Mouse (Mus musculus) hindbrain, embryonic 16.5 days (tissue): ENCODE results near the gene Jsrp1. TPM values are rescaled to one million over a fixed set of nuclear protein-coding genes. Genes with fewer than 3 reads are reported as not detected.
A peak's percentile ranks its signal among the peaks of the same experiment; 100 is the strongest.

Experiments used
- ATAC-seq: fragments of 200-750 bp; cut with Nextera tagmentation; 2 replicates; pipeline ENCODE4 v1.8.0; 2017; ENCODE audit warnings: moderate TSS enrichment, moderate library complexity
- H3K27ac ChIP-seq: fragments of 300-500 bp; sonication (generic); 2 replicates; pipeline ENCODE4 v1.5.1; 2014; ENCODE audit warnings: low read depth, mild to moderate bottlenecking, control low read depth, low read length, moderate library complexity
- H3K27me3 ChIP-seq: fragments of 300-500 bp; sonication (generic); replicated peaks from 2 replicates; pipeline ENCODE4 v1.6.1; 2014; ENCODE audit warnings: low read length; ENCODE audit not compliant: control insufficient read depth, insufficient read depth
- H3K36me3 ChIP-seq: fragments of 300-500 bp; sonication (generic); 2 replicates; pipeline ENCODE4 v1.6.1; 2014; ENCODE audit warnings: mild to moderate bottlenecking, low read length, moderate library complexity, mixed read lengths; ENCODE audit not compliant: control insufficient read depth, insufficient read depth
- H3K4me1 ChIP-seq: fragments of 300-500 bp; sonication (generic); 2 replicates; pipeline ENCODE4 v1.6.1; 2014; ENCODE audit warnings: low read depth, low read length; ENCODE audit not compliant: control insufficient read depth, insufficient read depth
- H3K4me2 ChIP-seq: fragments of 300-500 bp; sonication (generic); 2 replicates; pipeline ENCODE4 v1.6.1; 2014; ENCODE audit warnings: mild to moderate bottlenecking, low read length, control low read depth, moderate library complexity
- H3K4me3 ChIP-seq: fragments of 300-500 bp; sonication (generic); 2 replicates; pipeline ENCODE4 v1.5.1; 2014; ENCODE audit warnings: mild to moderate bottlenecking, low read length, control low read depth, moderate library complexity
- H3K9ac ChIP-seq: fragments of 300-500 bp; sonication (generic); 2 replicates; pipeline ENCODE4 v1.6.1; 2014; ENCODE audit warnings: low read depth, mild to moderate bottlenecking, control low read depth, low read length, moderate library complexity
- H3K9me3 ChIP-seq: fragments of 300-500 bp; sonication (generic); 2 replicates; pipeline ENCODE4 v1.6.1; 2014; ENCODE audit warnings: mild to moderate bottlenecking, low read length, moderate library complexity; ENCODE audit not compliant: control insufficient read depth
- WGBS: fragments of 180-500 bp; shearing (Covaris S2); extraction: QIAGEN DNeasy Blood & Tissue Kit; methylation state at CpG from one replicate; pipeline ENCODE4 v1.1.7; 2014; 5-methylcytosine and 5-hydroxymethylcytosine counted together
- polyA plus RNA-seq: library from polyadenylated mRNA; unstranded; fragments of >200 nt; fragmentation: Nextera tagmentation; extraction: Ambion mirVana; gene quantifications from 2 replicates; pipeline ENCODE4 v1.2.1, GENCODE M21; 2015

Jsrp1 gene
- polyA plus RNA-seq, 1 experiment from 2014 or later, result 1.1 TPM

DNA sequence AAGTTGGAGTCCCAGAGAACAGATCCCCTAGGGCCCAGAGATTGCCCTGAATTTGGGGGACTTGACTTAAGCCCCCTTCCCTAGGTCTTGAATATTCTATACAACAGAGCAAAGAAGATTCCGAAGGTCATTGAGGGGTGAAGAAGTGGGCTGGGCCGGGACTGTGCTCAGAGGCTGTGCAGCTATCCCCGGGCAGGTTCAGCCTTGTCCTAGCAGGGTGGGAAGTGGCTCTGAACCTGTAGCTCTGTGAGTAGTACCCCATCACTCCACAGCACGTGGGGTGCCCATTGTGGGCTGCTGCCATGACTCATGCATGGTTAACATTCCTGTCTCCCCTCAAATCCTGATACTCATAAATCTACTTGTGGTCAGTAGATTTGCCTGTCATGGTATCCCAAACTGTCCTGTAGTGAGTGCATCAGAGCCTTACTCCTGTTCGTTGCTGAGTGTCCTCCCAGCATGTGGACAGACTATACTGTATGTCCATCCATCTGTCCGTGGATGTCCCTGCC lies 36.9 kb downstream of the Jsrp1 start:
- Histone ChIP-seq H3K27me3 (no peaks in the 10 kb centered on the region), H3K27ac (no peak overlapping the region), H3K4me2 (no peak overlapping the region), H3K9me3 (no peaks in the 10 kb centered on the region), H3K9ac (no peak overlapping the region), H3K4me1 (no peaks in the 10 kb centered on the region), H3K36me3 (peaks cover 32% of the 10 kb centered on the region), H3K4me3 (no peak overlapping the region)
- 93% methylated on average over 6 of the region's 6 CpGs for WGBS
- no peak for ATAC-seq

DNA sequence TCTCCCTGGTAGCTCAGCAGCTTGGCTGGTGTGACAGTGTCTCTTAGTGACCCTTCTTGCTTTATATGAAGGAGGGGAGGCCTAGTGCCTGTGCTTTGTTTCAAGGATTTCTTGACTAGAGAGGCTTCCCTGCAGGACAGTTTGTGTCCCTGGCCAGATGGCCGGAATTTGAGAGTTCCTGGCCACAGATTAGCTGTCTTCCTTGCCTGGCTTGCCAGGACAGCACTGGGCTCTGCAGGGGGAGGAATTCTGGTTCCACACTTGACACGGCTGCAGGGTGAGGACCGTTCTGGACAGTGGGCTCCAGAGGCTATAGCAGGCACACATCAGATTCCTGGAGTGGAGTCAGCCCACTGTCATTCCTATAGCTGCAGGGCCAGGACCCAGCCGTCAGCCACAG lies 37.6 kb downstream of the Jsrp1 start:
- no peak overlapping the region for H3K4me2 ChIP-seq
- 95% methylated on average over 4 of the region's 4 CpGs for WGBS
- no peak overlapping the region for H3K9ac ChIP-seq
- no peaks in the 10 kb centered on the region for H3K9me3 ChIP-seq
- no peaks in the 10 kb centered on the region for H3K27me3 ChIP-seq
- ATAC-seq, result no peak
- H3K4me3 ChIP-seq, result no peak overlapping the region
- H3K27ac ChIP-seq, result no peak overlapping the region
- H3K36me3 ChIP-seq, result peaks cover 32% of the 10 kb centered on the region
- no peaks in the 10 kb centered on the region for H3K4me1 ChIP-seq

DNA sequence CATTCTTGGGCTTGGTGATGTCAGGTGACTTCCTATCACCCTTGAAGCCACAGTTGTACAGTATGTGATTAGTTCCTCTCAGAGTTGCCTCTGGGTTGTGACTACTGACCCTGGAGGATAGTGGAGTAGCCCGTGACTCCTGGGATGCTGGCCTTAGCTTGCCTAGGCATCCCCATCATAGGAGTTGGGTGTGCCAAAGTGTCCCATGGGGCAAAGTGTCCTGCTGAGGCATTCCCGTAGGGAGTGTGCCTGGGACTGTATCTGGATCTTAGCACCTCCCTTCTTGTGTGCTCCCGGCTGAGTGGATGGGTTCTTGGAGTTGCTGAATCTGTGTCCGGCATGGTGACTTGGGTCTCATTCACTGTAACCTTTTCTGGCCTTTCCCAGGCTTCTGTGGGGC lies 38.3 kb downstream of the Jsrp1 start:
- Histone ChIP-seq H3K36me3 (peaks cover 37% of the 10 kb centered on the region), H3K27me3 (no peaks in the 10 kb centered on the region), H3K9ac (no peak overlapping the region), H3K9me3 (no peaks in the 10 kb centered on the region), H3K4me1 (no peaks in the 10 kb centered on the region), H3K27ac (no peak overlapping the region), H3K4me3 (no peak overlapping the region), H3K4me2 (no peak overlapping the region)
- ATAC-seq, result peak; percentile 41; the same call in 1 of the 2 replicates
- WGBS, result 88% methylated on average over 4 of the region's 4 CpGs

DNA sequence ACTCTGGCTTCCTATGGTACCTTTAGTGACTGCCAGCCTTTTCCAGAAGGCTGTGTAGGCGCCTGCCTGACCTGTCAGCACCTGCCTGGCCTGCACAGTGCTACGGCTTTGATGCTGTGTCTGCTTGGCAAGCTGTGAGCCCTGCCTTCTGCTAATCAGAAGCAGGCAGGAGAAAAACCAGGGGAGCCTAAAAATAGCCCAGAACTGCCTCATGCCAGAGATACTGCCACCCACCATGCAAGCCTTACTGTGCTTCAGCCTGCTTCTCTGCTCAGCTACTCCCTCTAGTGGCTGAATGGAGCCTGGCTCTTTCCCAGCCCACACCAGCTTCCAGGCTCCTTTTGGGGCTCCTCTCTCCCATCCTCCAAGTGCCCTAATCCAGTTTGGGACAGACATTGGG lies 38.7 kb downstream of the Jsrp1 start:
- Histone ChIP-seq H3K4me3 (no peak overlapping the region), H3K36me3 (peaks cover 39% of the 10 kb centered on the region), H3K9ac (no peak overlapping the region), H3K9me3 (no peaks in the 10 kb centered on the region), H3K4me2 (no peak overlapping the region), H3K27ac (no peak overlapping the region), H3K4me1 (no peaks in the 10 kb centered on the region), H3K27me3 (no peaks in the 10 kb centered on the region)
- ATAC-seq, result peak; percentile 79
- 61% methylated on average over 2 of the region's 2 CpGs for WGBS

DNA sequence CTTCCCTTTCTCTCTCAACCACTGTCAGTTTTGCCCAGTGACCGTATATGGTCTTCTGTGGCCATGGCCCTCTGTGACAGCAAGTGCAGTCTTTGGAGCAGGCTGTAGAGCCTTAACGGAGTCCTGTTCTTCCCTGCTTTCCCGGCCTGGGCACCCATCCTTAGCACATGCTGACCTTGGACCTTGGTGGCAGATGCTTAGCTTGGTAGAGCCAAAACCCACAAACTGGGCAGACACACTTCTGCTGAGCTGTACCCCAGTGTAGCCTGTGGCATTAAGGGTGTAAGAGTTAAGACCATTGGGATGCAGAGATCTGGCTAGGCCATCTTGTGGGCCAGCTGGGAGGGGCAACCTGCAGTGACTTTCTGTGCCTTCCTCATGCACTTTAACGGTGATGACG lies 39.5 kb downstream of the Jsrp1 start:
- Histone ChIP-seq H3K27ac (no peak overlapping the region), H3K4me3 (no peak overlapping the region), H3K4me1 (no peaks in the 10 kb centered on the region), H3K27me3 (no peaks in the 10 kb centered on the region), H3K9ac (no peak overlapping the region), H3K4me2 (no peak overlapping the region), H3K9me3 (no peaks in the 10 kb centered on the region), H3K36me3 (peaks cover 43% of the 10 kb centered on the region)
- 86% methylated on average over 5 of the region's 5 CpGs for WGBS
- ATAC-seq, result no peak

DNA sequence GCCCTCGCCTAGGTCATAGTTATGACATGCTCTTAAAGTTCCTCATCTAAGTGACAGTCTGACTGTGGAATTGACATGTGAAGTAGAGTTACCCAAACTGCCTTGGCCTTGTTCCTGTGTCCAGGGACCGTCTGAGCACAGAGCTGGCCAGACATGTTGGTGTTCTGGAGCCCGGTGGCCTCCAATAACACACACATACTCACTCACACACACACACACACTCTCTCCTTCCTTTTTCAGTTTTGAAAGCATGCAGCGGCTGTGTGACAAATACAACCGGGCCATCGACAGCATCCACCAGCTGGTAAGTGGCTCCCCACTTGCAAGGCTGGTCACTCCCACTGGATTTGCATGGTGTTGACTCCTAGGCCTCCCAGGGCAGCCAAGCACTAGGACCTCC lies 44.9 kb downstream of the Jsrp1 start:
- H3K27me3 ChIP-seq, result no peaks in the 10 kb centered on the region
- no peaks in the 10 kb centered on the region for H3K9me3 ChIP-seq
- no peak overlapping the region for H3K27ac ChIP-seq
- H3K9ac ChIP-seq, result no peak overlapping the region
- no peaks in the 10 kb centered on the region for H3K4me1 ChIP-seq
- ATAC-seq, result no peak
- H3K4me2 ChIP-seq, result no peak overlapping the region
- no peak overlapping the region for H3K4me3 ChIP-seq
- H3K36me3 ChIP-seq, result peaks cover 44% of the 10 kb centered on the region
- WGBS, result 84% methylated on average over 6 of the region's 6 CpGs

DNA sequence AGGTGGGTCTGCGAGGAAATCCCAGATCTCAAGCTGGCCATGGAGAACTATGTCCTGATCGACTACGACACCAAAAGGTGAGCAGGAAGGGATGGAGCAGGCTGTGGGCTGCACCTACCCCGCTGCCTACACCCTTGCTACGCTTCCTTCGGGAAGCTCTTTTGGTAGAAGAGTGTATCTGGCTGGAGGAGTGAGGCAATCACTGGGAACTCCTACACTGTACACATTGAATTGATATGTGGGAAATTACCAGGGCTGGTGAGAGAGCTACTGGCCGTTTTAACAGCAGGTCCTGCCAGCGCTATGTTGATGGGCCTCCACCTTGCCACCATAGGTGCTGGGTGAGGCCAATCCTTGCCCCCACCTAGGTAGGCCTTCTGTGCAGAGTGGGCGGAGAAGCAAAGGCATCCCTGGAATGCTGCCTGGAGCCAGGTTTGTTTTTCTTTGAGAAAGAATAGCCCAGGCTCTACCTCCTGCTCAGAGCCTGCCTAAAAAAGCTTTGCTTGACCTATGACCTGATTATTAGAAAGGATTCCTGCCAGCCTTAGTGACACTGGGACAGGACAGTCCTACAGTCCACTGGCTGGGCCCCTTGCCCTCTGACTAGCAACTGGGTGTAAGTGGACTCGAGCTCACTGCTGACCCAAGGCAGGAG lies 47.0 kb downstream of the Jsrp1 start:
- Histone ChIP-seq H3K4me3 (no peak overlapping the region), H3K9me3 (no peaks in the 10 kb centered on the region), H3K36me3 (peaks cover 36% of the 10 kb centered on the region), H3K27me3 (no peaks in the 10 kb centered on the region), H3K27ac (no peak overlapping the region), H3K4me1 (no peaks in the 10 kb centered on the region), H3K4me2 (no peak overlapping the region), H3K9ac (no peak overlapping the region)
- no peak for ATAC-seq
- WGBS, result 90% methylated on average over 10 of the region's 10 CpGs

DNA sequence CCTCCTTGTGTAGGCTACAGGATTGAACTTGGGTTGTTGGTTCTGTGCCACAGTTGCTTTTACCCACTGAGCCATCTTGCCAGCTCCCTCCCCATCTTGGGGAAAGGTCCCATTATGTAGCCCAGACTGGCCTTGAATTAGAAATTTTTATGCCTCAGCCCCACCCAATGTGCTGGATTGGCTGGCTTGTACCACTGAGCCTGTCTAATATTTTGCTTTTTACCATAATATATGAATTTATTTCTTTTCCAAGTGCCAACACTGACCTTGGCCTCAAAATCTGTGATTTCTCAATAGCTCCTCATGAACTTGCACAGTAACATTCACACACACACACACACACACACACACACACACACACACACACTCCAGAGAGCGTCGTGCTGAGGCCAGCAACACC lies 47.6 kb downstream of the Jsrp1 start:
- no peak for ATAC-seq
- WGBS, result 87% methylated on average over 2 of the region's 2 CpGs

DNA sequence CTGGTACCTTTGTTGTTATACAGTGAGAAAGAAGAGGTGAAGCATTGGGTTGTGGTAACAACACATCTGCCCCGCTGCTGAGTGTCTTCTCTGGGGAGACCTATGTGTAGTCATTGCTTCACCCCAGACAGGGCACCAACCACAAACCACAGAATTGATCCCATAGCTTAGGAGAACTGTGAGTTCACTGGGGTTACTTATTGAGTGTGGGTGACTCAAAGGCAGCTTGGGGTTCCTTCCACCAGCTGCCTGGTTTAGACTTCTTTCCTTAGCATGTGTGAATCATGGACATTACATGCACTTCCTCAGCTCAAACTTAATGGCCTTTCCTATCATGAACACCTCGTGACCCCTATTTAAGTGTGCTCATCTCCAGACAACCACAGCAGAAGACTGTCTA lies 49.8 kb downstream of the Jsrp1 start:
- WGBS, result 98% methylated on average over 2 of the region's 2 CpGs
- no peak overlapping the region for H3K4me2 ChIP-seq
- ATAC-seq, result no peak

More for the DNA sequence above, 47.6 kb downstream of the Jsrp1 start:
- Histone ChIP-seq H3K4me2 (no peak overlapping the region), H3K4me3 (no peak overlapping the region), H3K4me1 (peaks cover under 1% of the 10 kb centered on the region; the same call in 1 of the 2 replicates), H3K36me3 (peaks cover 31% of the 10 kb centered on the region), H3K9me3 (no peaks in the 10 kb centered on the region), H3K27ac (no peak overlapping the region), H3K27me3 (no peaks in the 10 kb centered on the region), H3K9ac (no peak overlapping the region)

More for the DNA sequence above, 49.8 kb downstream of the Jsrp1 start:
- Histone ChIP-seq H3K4me3 (no peak overlapping the region), H3K4me1 (peaks cover 4% of the 10 kb centered on the region), H3K9ac (no peak overlapping the region), H3K36me3 (peaks cover 17% of the 10 kb centered on the region), H3K27ac (no peak overlapping the region), H3K9me3 (no peaks in the 10 kb centered on the region), H3K27me3 (no peaks in the 10 kb centered on the region)
